Mouse (Mus musculus) cortical plate, adult 2 months (tissue): ENCODE data around the gene Asap2.

Source experiments
- CTCF ChIP-seq: fragments of 200-500 bp; IDR thresholded peaks from 2 replicates; pipeline ENCODE4 v1.5.1; 2011; ENCODE audit warnings: mild to moderate bottlenecking, control low read depth, low read length; ENCODE audit not compliant: insufficient read depth; ENCODE audit errors: extremely low read depth
- POLR2A ChIP-seq: fragments of 200-500 bp; IDR thresholded peaks from 2 replicates; pipeline ENCODE4 v1.6.1; 2011; ENCODE audit warnings: mild to moderate bottlenecking, low read length, control low read depth; ENCODE audit not compliant: insufficient read depth; ENCODE audit errors: extremely low read depth

DNA sequence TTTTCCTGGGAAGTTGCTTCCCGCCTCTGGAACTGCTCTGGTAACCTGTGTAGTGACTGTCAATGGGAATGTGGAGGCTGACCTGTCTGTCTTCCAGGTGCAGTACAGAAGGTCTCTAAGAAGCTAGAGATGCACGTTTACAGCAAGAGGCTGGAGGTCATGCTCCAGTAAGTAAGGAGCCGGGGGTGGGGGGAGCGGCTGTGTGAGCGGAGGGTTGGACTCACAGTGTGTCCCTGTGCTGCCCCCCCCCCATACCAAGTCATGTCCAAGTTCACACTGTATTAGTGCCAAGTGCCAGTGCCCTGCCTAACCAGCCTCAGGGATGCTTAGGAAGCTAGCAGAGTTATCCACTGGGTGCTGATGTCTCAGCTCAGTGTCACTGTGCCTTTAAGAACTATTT is 321.9 kb downstream of the Asap2 start:
- no peak for TF ChIP-seq POLR2A
- TF ChIP-seq CTCF, result no peak
